Mouse (Mus musculus) kidney, embryonic 15.5 days (tissue): ENCODE results near the gene Scly. TPM values are rescaled to one million over a fixed set of nuclear protein-coding genes. Genes with fewer than 3 reads are reported as not detected.
A peak's percentile ranks its signal among the peaks of the same experiment; 100 is the strongest.

Experiments
- ATAC-seq: fragments of 200-750 bp; cut with Nextera tagmentation; replicated peaks from 2 replicates; pipeline ENCODE4 v1.8.0; 2017; ENCODE audit warnings: moderate TSS enrichment; ENCODE audit not compliant: low FRiP score
- H3K27ac ChIP-seq: fragments of 300-500 bp; sonication (generic); 2 replicates; pipeline ENCODE4 v1.5.1; 2015; ENCODE audit warnings: mild to moderate bottlenecking, inconsistent platforms
- H3K27me3 ChIP-seq: fragments of 300-500 bp; sonication (generic); 2 replicates; pipeline ENCODE4 v1.6.1; 2015; ENCODE audit warnings: inconsistent platforms
- H3K36me3 ChIP-seq: fragments of 300-500 bp; sonication (generic); 2 replicates; pipeline ENCODE4 v1.6.1; 2015; ENCODE audit warnings: inconsistent platforms
- H3K4me1 ChIP-seq: fragments of 300-500 bp; sonication (generic); 2 replicates; pipeline ENCODE4 v1.6.1; 2015; ENCODE audit warnings: inconsistent platforms
- H3K4me2 ChIP-seq: fragments of 300-500 bp; sonication (generic); 2 replicates; pipeline ENCODE4 v1.6.1; 2015; ENCODE audit warnings: moderate library complexity, mild to moderate bottlenecking, inconsistent platforms
- H3K4me3 ChIP-seq: fragments of 300-500 bp; sonication (generic); replicated peaks from 2 replicates; pipeline ENCODE4 v1.5.1; 2015; ENCODE audit warnings: mild to moderate bottlenecking, inconsistent platforms
- H3K9ac ChIP-seq: fragments of 300-500 bp; sonication (generic); 2 replicates; pipeline ENCODE4 v1.6.1; 2015; ENCODE audit warnings: mild to moderate bottlenecking, inconsistent platforms
- H3K9me3 ChIP-seq: fragments of 300-500 bp; sonication (generic); replicated peaks from 2 replicates; pipeline ENCODE4 v1.6.1; 2016; ENCODE audit warnings: inconsistent platforms
- WGBS: fragments of 180-500 bp; shearing (Covaris S2); methylation state at CpG from one replicate; pipeline ENCODE4 v1.1.7; 2015; ENCODE audit warnings: mixed read lengths; 5-methylcytosine and 5-hydroxymethylcytosine counted together
- polyA plus RNA-seq: library from polyadenylated mRNA; unstranded; fragments of >200 nt; fragmentation: Nextera tagmentation; extraction: Ambion mirVana; gene quantifications from 2 replicates; pipeline ENCODE4 v1.2.1, GENCODE M21; 2015

The Scly gene
- polyA plus RNA-seq, 1 experiment from 2014 or later, result 22.2 TPM

DNA sequence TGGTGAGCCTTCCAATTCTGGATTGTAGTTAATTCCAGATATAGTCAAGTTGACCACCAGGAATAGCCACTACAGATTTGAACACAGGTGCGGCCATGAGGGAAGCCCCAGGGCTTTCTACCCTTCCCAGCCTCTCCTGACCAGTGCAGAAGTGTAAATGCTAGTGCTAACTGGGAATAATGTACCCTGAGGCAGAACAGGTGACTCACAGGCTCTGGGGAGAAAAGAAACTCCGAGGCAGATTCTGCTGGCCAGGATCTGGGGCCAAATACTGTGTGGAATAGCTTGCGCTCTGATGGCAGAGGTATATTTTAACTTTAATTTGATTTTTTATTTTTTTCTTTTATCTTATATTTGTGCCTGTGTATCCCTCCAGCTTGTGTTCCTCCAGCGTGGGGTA is 6.5 kb downstream of the Scly start:
- no peaks in the 10 kb centered on the region for H3K27me3 ChIP-seq
- ATAC-seq, result no peak
- H3K9ac ChIP-seq, result no peak overlapping the region
- H3K36me3 ChIP-seq, result peaks cover 54% of the 10 kb centered on the region
- H3K4me1 ChIP-seq, result peaks cover 25% of the 10 kb centered on the region
- no peaks in the 10 kb centered on the region for H3K9me3 ChIP-seq
- H3K27ac ChIP-seq, result no peak overlapping the region
- 82% methylated on average over 4 of the region's 4 CpGs for WGBS
- H3K4me2 ChIP-seq, result no peak overlapping the region
- no peak overlapping the region for H3K4me3 ChIP-seq

DNA sequence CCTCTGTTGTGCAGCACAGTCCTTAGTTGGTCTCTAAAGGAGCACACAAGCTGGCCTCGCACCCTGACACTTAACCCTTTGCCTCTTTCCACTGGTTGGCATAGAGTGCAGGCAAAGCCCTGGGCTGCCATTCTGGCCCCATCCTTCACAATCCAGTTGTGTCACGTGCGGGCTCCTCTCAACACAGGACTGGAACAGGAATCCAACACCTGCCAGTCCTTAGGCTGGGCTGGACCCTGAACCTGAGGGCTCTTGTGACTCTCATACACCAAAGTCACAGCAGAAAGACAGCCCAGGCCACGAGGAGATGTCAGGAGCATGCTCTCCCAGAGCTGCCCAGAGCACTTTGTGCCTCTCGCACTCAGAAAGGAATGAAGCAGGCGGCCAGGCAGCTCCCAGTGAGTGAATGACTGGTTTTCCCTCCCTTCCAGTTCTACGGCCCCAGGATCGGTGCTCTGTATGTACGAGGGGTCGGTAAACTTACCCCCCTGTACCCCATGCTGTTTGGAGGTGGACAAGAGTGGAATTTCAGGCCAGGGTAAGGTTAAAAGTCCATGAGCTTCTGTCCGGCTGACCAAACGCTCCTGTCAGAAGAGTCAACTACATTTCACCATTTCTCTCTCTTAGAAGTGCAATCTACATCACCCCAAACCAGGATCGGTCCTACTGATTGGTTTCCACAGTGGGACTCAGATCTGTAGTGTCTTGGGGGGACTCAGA is 11.4 kb downstream of the Scly start:
- no peak for ATAC-seq
- WGBS, result 89% methylated on average over 13 of the region's 13 CpGs

DNA sequence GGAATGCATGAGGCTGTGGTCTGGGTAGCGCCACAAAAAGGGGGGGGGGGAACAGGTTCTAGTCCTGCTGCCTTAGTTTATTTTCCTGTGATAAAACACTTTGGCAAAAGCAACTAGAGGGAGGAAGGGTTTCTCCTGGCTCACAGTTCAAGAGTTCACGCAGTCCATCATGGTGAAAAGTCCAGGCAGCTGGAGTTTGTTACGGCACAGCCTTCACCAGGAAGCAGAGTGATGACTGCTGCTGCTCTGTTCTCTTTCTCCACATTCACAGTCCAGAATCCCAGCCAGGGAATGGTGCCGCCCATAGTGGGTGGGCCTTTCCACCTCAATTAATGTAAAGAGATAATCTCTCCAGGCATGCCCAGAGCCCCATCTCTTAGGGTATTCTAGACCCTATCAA is 14.1 kb downstream of the Scly start:
- no peak overlapping the region for H3K9ac ChIP-seq
- no peak for ATAC-seq
- H3K9me3 ChIP-seq, result no peaks in the 10 kb centered on the region
- H3K36me3 ChIP-seq, result peaks cover 41% of the 10 kb centered on the region
- H3K4me1 ChIP-seq, result no peaks in the 10 kb centered on the region
- H3K27ac ChIP-seq, result no peak overlapping the region
- no peak overlapping the region for H3K4me2 ChIP-seq
- WGBS, result 89% methylated on average over 4 of the region's 4 CpGs
- no peak overlapping the region for H3K4me3 ChIP-seq
- H3K27me3 ChIP-seq, result no peaks in the 10 kb centered on the region

More for the DNA sequence above, 11.4 kb downstream of the Scly start:
- H3K36me3 ChIP-seq, result peaks cover 64% of the 10 kb centered on the region
- no peak overlapping the region for H3K27ac ChIP-seq
- H3K9ac ChIP-seq, result no peak overlapping the region
- no peaks in the 10 kb centered on the region for H3K27me3 ChIP-seq
- H3K4me3 ChIP-seq, result no peak overlapping the region
- H3K4me2 ChIP-seq, result no peak overlapping the region
- no peaks in the 10 kb centered on the region for H3K4me1 ChIP-seq
- no peaks in the 10 kb centered on the region for H3K9me3 ChIP-seq

DNA sequence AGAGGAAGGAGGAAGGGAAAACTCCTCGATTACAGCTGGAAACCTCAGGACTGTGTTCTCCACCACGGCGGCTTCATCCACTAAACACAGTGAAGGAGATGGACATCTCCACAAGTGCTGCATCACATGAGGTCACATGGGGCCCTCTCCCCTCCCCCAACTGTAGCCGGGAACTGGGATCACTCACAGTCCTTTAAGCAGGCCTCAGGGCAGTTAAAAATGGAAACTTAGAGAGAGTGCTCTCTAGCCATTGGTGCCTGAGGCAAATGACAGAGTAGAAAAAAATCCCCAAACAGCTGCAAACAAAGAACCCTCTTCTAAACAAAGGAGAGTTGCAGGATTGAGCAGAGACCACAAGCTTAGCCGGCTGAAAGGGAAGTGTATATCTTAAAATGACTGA is 15.1 kb downstream of the Scly start:
- no peaks in the 10 kb centered on the region for H3K27me3 ChIP-seq
- H3K4me3 ChIP-seq, result no peak overlapping the region
- peaks cover 32% of the 10 kb centered on the region for H3K36me3 ChIP-seq
- no peak overlapping the region for H3K27ac ChIP-seq
- no peaks in the 10 kb centered on the region for H3K9me3 ChIP-seq
- 52% methylated on average over 5 of the region's 5 CpGs for WGBS
- no peak for ATAC-seq
- H3K4me1 ChIP-seq, result no peaks in the 10 kb centered on the region
- H3K4me2 ChIP-seq, result no peak overlapping the region
- H3K9ac ChIP-seq, result no peak overlapping the region

DNA sequence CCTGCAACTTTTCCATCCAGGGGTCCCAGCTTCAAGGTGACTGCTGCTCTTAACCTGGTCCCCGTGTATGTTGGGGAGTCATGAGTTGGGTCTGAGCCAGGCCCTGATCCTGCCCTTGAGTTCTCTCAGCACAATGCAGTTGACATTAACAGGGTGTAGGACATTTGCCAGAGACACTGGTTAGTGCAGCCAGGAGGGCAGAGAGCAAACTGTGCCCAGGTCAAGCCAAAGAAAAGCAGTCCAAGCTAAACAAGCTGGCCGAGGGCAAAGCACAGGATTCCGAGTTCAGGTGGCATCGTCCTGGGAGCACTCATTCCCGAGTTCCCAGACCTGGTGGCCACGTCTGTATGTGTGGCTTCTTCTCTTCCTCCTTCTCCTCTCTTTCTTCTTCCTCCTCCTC is 19.5 kb downstream of the Scly start:
- no peaks in the 10 kb centered on the region for H3K27me3 ChIP-seq
- no peak overlapping the region for H3K9ac ChIP-seq
- no peaks in the 10 kb centered on the region for H3K9me3 ChIP-seq
- no peak overlapping the region for H3K27ac ChIP-seq
- 80% methylated on average over 6 of the region's 6 CpGs for WGBS
- H3K4me1 ChIP-seq, result peaks cover 9% of the 10 kb centered on the region
- no peaks in the 10 kb centered on the region for H3K36me3 ChIP-seq
- H3K4me3 ChIP-seq, result no peak overlapping the region
- ATAC-seq, result no peak
- H3K4me2 ChIP-seq, result no peak overlapping the region

DNA sequence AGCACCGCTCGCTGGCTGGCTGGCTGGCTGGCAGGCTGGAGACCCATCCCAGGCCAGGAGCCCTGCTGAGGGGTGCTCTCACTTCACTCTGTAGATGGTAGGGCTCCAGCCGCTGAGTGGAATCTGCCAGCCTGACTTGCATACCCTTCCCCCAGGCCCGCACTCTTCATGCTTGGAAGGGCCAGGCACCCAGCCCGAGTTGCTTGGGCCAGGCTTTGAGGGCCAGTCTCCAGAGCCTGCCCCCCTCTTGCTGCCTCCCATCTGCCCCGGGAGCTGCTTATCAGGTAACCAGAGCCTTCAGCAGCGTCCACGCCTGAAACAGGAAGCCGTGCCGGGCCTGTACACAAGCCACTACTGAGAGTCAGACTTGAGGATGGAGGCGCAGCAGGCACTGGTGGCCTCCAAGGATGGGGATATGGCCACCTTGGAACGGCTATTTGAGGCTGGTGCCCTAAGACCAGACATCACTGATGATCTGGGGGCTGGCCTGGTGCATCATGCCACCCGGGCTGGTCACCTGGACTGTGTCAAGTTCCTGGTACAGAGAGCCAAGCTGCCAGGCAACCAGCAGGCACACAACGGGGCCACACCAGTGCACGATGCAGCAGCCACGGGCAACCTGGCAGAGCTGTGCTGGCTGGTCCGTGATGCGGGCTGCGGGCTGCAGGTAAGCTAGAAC is 23.8 kb downstream of the Scly start, which contains the start of gene Espnl:
Espnl (plus strand) TSS at position 316 of the 679 bp plus-strand sequence.
- no peak within 1 kb of the TSS for H3K4me2 ChIP-seq
- WGBS, result 56% methylated on average over 19 of the region's 19 CpGs
- H3K27ac ChIP-seq, result 0 out of 2 replicates have a peak within 1 kb of the TSS, but pooled peaks have one; percentile 3
- H3K36me3 ChIP-seq, result no peaks in the 10 kb centered on the region
- no peaks in the 10 kb centered on the region for H3K27me3 ChIP-seq
- no peaks in the 10 kb centered on the region for H3K9me3 ChIP-seq
- peak; percentile 68 for ATAC-seq
- H3K4me1 ChIP-seq, result peaks cover 9% of the 10 kb centered on the region
- no peak within 1 kb of the TSS for H3K4me3 ChIP-seq
- no peak within 1 kb of the TSS for H3K9ac ChIP-seq

DNA sequence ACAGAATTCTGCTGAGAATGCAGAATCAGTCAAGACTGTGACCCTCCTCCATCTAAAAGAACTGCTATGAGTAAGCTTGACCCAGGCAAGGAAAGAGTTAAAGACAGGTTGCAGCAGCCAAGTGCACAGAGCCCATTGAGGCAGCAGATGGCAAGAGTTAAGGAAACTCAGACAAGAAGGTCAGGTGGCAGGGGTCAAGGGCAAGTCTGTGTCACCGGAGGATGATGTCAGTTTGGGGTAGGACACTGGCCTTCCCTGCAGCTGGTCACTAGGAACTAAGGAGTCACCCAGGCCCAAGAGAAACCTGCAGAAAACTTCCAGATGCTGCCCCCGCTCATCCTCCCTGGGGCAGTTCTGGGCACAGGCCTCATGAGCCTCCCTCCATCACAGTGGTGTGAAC is 26.5 kb downstream of the Scly start:
- 49% methylated on average over 2 of the region's 2 CpGs for WGBS
- no peak overlapping the region for H3K9ac ChIP-seq
- H3K9me3 ChIP-seq, result no peaks in the 10 kb centered on the region
- no peak overlapping the region for H3K4me2 ChIP-seq
- no peak overlapping the region for H3K4me3 ChIP-seq
- H3K36me3 ChIP-seq, result no peaks in the 10 kb centered on the region
- no peaks in the 10 kb centered on the region for H3K27me3 ChIP-seq
- H3K4me1 ChIP-seq, result peaks cover 13% of the 10 kb centered on the region
- H3K27ac ChIP-seq, result no peak overlapping the region
- ATAC-seq, result no peak

DNA sequence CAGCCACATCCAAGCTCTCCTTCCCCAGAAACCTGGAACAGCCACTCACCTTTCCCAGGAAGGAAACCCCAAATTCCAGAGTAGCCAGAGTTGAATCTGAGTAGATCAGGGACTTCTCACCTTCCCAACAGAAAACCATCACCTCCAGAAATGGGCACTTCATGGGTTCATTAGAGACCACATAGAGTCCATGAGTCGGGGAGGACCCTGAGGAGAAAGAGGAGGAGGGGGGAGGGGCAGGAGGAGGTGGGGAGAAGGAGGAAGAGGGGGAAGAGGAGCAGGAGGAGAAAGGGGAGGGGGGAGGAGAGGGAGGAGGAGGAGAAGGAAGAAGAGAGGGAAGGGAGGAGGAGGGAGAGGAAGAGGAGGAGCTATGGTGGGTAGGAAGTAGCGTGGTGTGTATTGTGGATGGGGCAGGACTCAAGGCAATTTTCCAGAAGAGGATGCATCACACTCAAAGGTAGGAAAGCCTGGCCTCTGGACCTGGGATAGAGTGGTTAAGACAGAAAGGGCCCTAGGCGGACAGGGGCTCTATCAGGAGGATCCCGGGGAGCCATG is 27.4 kb downstream of the Scly start:
- H3K27ac ChIP-seq, result no peak overlapping the region
- H3K9me3 ChIP-seq, result no peaks in the 10 kb centered on the region
- no peak overlapping the region for H3K4me2 ChIP-seq
- 80% methylated on average over 4 of the region's 4 CpGs for WGBS
- H3K9ac ChIP-seq, result no peak overlapping the region
- H3K36me3 ChIP-seq, result no peaks in the 10 kb centered on the region
- no peaks in the 10 kb centered on the region for H3K27me3 ChIP-seq
- no peak overlapping the region for H3K4me3 ChIP-seq
- peaks cover 13% of the 10 kb centered on the region for H3K4me1 ChIP-seq
- no peak for ATAC-seq

DNA sequence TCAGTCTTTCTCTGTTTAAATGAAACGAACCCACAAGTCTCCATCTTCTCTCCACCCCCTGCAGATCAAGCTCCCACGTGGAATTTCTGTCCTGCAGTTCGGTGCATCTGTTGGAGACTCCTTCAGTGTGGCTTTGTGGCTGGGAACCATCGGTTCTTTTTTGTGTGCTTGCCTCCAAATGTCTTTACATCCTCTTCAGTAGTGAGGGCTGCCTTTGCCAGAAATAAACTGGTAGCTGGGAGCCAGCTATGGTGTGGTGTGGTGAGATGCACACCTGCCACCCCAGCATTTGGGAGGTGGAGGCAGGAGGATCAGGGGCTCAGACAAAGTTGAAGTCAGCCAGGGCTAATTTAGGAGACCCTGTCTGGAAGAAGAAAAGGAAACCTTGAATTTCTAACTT is 34.0 kb downstream of the Scly start:
- Histone ChIP-seq H3K27me3 (no peaks in the 10 kb centered on the region), H3K4me3 (no peak overlapping the region), H3K9me3 (no peaks in the 10 kb centered on the region), H3K4me1 (0 out of 2 replicates have a peak, but pooled peaks cover 4% of the 10 kb centered on the region), H3K36me3 (no peaks in the 10 kb centered on the region), H3K4me2 (no peak overlapping the region), H3K27ac (no peak overlapping the region), H3K9ac (no peak overlapping the region)
- no peak for ATAC-seq
- WGBS, result 56% methylated on average over 4 of the region's 4 CpGs

DNA sequence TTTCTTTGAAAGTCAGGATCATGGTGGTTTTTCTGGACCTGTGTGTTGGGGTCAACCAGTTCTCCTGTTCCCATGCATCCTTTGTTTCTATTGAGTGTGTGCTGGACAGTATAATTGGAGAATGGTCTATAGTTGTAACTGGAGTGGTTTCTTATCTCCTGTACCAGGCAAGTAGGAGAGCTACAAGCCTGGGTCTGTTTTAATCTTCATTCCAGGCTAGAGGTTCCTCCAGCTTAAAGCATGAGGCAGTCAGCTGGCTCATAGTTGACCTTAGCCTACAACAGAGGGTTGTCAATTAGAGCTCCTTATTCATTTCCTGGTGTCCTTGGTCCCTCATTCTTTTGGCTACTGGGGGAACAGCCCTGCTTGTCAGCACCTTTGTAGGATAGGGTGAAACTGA is 35.4 kb downstream of the Scly start:
- Histone ChIP-seq H3K27ac (no peak overlapping the region), H3K4me3 (no peak overlapping the region), H3K36me3 (no peaks in the 10 kb centered on the region), H3K4me2 (no peak overlapping the region), H3K9me3 (no peaks in the 10 kb centered on the region), H3K27me3 (peaks cover 3% of the 10 kb centered on the region; the same call in 1 of the 2 replicates), H3K9ac (no peak overlapping the region), H3K4me1 (0 out of 2 replicates have a peak, but pooled peaks cover 1% of the 10 kb centered on the region)
- ATAC-seq, result no peak

DNA sequence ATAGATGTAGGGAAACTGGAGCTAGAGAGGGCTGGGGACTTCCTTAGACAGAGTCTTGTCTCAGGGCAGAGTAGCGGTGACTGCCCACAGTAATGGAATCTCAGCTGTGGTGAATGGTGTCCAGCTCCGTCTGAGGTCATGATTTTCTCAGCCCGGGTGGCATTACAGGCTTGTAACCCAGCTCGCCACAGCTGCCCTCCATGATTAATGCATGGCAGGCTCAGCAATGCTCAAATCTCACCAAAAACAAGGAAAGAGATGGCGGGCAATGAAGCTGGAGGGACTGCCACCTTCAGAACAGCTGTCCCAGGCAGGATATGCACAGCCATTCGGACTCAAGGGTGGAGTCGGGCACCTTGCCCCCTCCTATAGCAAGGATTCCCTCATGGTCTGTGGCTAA is 39.2 kb downstream of the Scly start:
- H3K4me2 ChIP-seq, result no peak overlapping the region

DNA sequence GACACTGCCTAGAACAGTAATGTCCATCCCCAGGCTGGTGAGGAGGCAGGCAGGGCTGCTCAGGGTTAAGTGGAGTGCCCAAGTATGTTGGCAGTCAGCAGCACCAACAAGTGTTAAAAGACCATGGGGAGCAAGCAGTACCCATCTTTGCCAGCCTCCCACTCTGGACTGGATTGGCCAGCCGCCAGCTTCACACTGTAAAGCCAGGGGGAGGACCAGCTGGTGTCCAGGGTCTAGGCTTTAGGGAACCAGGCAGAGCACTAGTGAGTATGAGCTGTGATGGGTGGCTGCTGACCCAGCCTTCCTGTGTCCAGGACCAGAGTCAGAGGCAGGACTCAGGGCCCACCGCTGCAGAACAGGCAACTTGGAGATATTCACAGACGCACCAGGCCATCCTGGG is 45.9 kb downstream of the Scly start:
- no peak for ATAC-seq
- WGBS, result 77% methylated on average over 3 of the region's 3 CpGs

More for the DNA sequence above, 39.2 kb downstream of the Scly start:
- Histone ChIP-seq H3K27ac (no peak overlapping the region), H3K9ac (no peak overlapping the region), H3K36me3 (no peaks in the 10 kb centered on the region), H3K4me1 (0 out of 2 replicates have a peak, but pooled peaks cover under 1% of the 10 kb centered on the region), H3K27me3 (peaks cover 16% of the 10 kb centered on the region), H3K4me3 (no peak overlapping the region), H3K9me3 (no peaks in the 10 kb centered on the region)
- WGBS, result 85% methylated on average over 7 of the region's 7 CpGs
- ATAC-seq, result no peak

More for the DNA sequence above, 45.9 kb downstream of the Scly start:
- no peaks in the 10 kb centered on the region for H3K9me3 ChIP-seq
- peaks cover 21% of the 10 kb centered on the region for H3K4me1 ChIP-seq
- H3K27ac ChIP-seq, result no peak overlapping the region
- H3K36me3 ChIP-seq, result no peaks in the 10 kb centered on the region
- peaks cover 57% of the 10 kb centered on the region for H3K27me3 ChIP-seq
- no peak overlapping the region for H3K4me2 ChIP-seq
- no peak overlapping the region for H3K4me3 ChIP-seq
- no peak overlapping the region for H3K9ac ChIP-seq
